ENCODE assay signal across 9 mouse cellular contexts in the genomic region with DNA sequence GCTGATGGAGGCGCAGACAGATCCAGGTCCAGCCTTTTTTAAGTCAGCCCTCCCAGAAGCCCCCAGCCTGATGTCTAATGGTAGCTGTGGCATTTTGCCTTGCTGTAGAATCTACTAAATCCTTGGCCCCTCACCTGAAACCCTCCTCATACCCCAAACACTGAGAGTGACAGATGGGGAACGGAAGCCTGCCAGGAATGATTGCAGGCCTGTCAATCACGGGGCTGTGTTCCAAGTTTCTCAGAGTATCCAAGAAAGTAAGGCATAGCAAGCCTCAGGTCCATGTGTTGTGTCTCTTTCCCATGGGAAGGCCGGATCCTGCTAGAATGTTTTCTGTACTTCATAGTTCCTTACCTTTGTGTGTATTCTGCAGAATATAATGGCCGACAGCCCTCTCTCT. TPM values are rescaled to one million over a fixed set of nuclear protein-coding genes. Genes with fewer than 3 reads are reported as not detected.
DNase-seq lines count a peak whose midpoint lies in the region; ATAC-seq and TF ChIP-seq lines count a peak whose summit lies in the region.
"Had no signal": no experiment of that assay in that cellular context is flagged by ENCODE, and none has a peak within 500 bp of the region (broad histone marks: within the 10 kb centered on the region; RNA-seq: fewer than 3 reads in every experiment).

No protein-coding gene starts in this region.

- 70% methylated on average over 5 of the region's 5 CpGs for WGBS in heart, embryonic 14.5 days
- 65% methylated on average over 5 of the region's 5 CpGs for WGBS in forebrain, embryonic 11.5 days
- 65% methylated on average over 5 of the region's 5 CpGs for WGBS in liver, embryonic 13.5 days (ENCODE audit: insufficient replicate concordance)

- H3K4me2 ChIP-seq in heart, embryonic 14.5 days (ENCODE audit: low read length): peak overlapping the region; percentile 96; the same call in 1 of the 2 replicates
- peak overlapping the region; percentile 98 for H3K4me2 ChIP-seq in forebrain, embryonic 11.5 days (ENCODE audit: low read depth, low read length, severe bottlenecking)
- peak overlapping the region; percentile 89 for H3K4me2 ChIP-seq in liver, embryonic 13.5 days

- no peak for DNase-seq in heart, adult 18-20 months
- DNase-seq in ES-E14 (ENCODE audit: low read depth, low spot score): no peak
- no peak for DNase-seq in forebrain, embryonic 11.5 days (ENCODE audit: low spot score)
- DNase-seq in liver, embryonic 13.5 days: no peak
- DNase-seq in embryo, embryonic 11 days: no peak
- DNase-seq in kidney, postnatal 10 days: no peak
- DNase-seq in right cerebral cortex, adult 18-20 months: no peak
- DNase-seq: adrenal gland, postnatal 36 days had no signal

- no peak overlapping the region for H3K4me3 ChIP-seq in heart, embryonic 14.5 days (ENCODE audit: control insufficient read depth in 1 of 2, insufficient read depth in 1 of 2, low read depth in 1 of 2, low read length in 2 of 2)
- peak overlapping the region in 1 of 2 experiments; percentile 87; a peak in 2 of 4 replicates for H3K4me3 ChIP-seq in ES-E14 (ENCODE audit: insufficient read depth in 1 of 2, low read depth in 1 of 2, low read length in 2 of 2, poor library complexity in 1 of 2, severe bottlenecking in 1 of 2)
- no peak overlapping the region for H3K4me3 ChIP-seq in forebrain, embryonic 11.5 days (ENCODE audit: low read depth, low read length)
- no peak overlapping the region for H3K4me3 ChIP-seq in liver, embryonic 13.5 days (replicated peaks)

- ATAC-seq in heart, embryonic 14.5 days (ENCODE audit: insufficient number of reproducible peaks, insufficient read depth, low FRiP score, low read depth): no peak
- no peak for ATAC-seq in forebrain, embryonic 11.5 days (replicated peaks; ENCODE audit: low FRiP score)
- ATAC-seq in liver, embryonic 13.5 days (ENCODE audit: low read depth): no peak

- H3K27ac ChIP-seq in heart, embryonic 14.5 days (replicated peaks in 1 of 2; ENCODE audit: control insufficient read depth in 1 of 2, insufficient read depth in 1 of 2, low read depth in 2 of 2, low read length in 2 of 2): no peak overlapping the region
- H3K27ac ChIP-seq in ES-E14 (ENCODE audit: insufficient read depth, low read depth, low read length, poor library complexity, severe bottlenecking): no peak overlapping the region
- H3K27ac ChIP-seq in forebrain, embryonic 11.5 days (ENCODE audit: low read depth, low read length): no peak overlapping the region
- no peak overlapping the region for H3K27ac ChIP-seq in liver, embryonic 13.5 days

- H3K36me3 ChIP-seq in heart, embryonic 14.5 days (ENCODE audit: control insufficient read depth, insufficient read depth, low read length): peaks cover 7% of the 10 kb centered on the region; the same call in 1 of the 2 replicates
- peaks cover 2% of the 10 kb centered on the region; the same call in 1 of the 2 replicates for H3K36me3 ChIP-seq in ES-E14 (ENCODE audit: control insufficient read depth, insufficient read depth, low read length, poor library complexity, severe bottlenecking)
- no peaks in the 10 kb centered on the region for H3K36me3 ChIP-seq in forebrain, embryonic 11.5 days (ENCODE audit: control insufficient read depth, insufficient read depth, low read length)
- H3K36me3 ChIP-seq in liver, embryonic 13.5 days: peaks cover 8% of the 10 kb centered on the region; the same call in 1 of the 2 replicates

- H3K4me1 ChIP-seq in heart, embryonic 14.5 days (ENCODE audit: control insufficient read depth in 2 of 2, insufficient read depth in 2 of 2, low read length in 2 of 2): peaks cover 12 to 22% of the 10 kb centered on the region in 2 experiments
- H3K4me1 ChIP-seq in ES-E14 (ENCODE audit: control insufficient read depth in 2 of 2, insufficient read depth in 2 of 2, low read length in 2 of 2, poor library complexity in 1 of 2): peaks cover 3 to 19% of the 10 kb centered on the region in 2 experiments; a peak in 2 of 4 replicates
- peaks cover 15% of the 10 kb centered on the region; the same call in 1 of the 2 replicates for H3K4me1 ChIP-seq in forebrain, embryonic 11.5 days (replicated peaks; ENCODE audit: control insufficient read depth, insufficient read depth, low read length)
- peaks cover 49% of the 10 kb centered on the region for H3K4me1 ChIP-seq in liver, embryonic 13.5 days (replicated peaks)

- in situ Hi-C loops in ES-E14 (cut with MboI; ENCODE audit: low sequenced_read_pairs in 2 of 2, unreplicated experiment in 2 of 2): no loop called here

- H3K9ac ChIP-seq in heart, embryonic 14.5 days (ENCODE audit: low read length): no peak overlapping the region; the same call in 1 of the 2 replicates
- H3K9ac ChIP-seq in ES-E14 (ENCODE audit: insufficient read depth, low read depth, low read length, poor library complexity, severe bottlenecking): peak overlapping the region; percentile 79; the same call in 1 of the 2 replicates
- H3K9ac ChIP-seq in forebrain, embryonic 11.5 days (ENCODE audit: low read length): peak overlapping the region; percentile 88; the same call in 1 of the 2 replicates
- H3K9ac ChIP-seq in liver, embryonic 13.5 days: no peak overlapping the region

- no peaks in the 10 kb centered on the region for H3K27me3 ChIP-seq in heart, embryonic 14.5 days (ENCODE audit: control insufficient read depth, insufficient read depth, low read length)
- no peaks in the 10 kb centered on the region; the same call in none of the 2 replicates for H3K27me3 ChIP-seq in forebrain, embryonic 11.5 days (ENCODE audit: control insufficient read depth, insufficient read depth, low read length)
- H3K27me3 ChIP-seq in liver, embryonic 13.5 days: peaks cover 17% of the 10 kb centered on the region

- H3K9me3 ChIP-seq in heart, embryonic 14.5 days (ENCODE audit: control insufficient read depth, low read length): no peaks in the 10 kb centered on the region
- H3K9me3 ChIP-seq in ES-E14 (ENCODE audit: control insufficient read depth, insufficient read depth, low read depth, low read length): no peaks in the 10 kb centered on the region
- no peaks in the 10 kb centered on the region for H3K9me3 ChIP-seq in forebrain, embryonic 11.5 days (ENCODE audit: control insufficient read depth, low read length)
- H3K9me3 ChIP-seq in liver, embryonic 13.5 days (replicated peaks): no peaks in the 10 kb centered on the region

TF ChIP-seq in ES-E14, 5 proteins besides CTCF, POLR2A, EP300 and RAD21:
- TF ChIP-seq CHD2 (IDR thresholded peaks at IDR 0.05; ENCODE audit: low read depth, low read length) (no peak), HCFC1 (IDR thresholded peaks at IDR 0.05; ENCODE audit: borderline replicate concordance, insufficient read depth, low read length) (no peak), MAFK (IDR thresholded peaks at IDR 0.05; ENCODE audit: insufficient read depth, low read depth, low read length) (no peak), ZC3H11A (IDR thresholded peaks at IDR 0.05; ENCODE audit: borderline replicate concordance, low read depth, low read length) (no peak), ZNF384 (IDR thresholded peaks at IDR 0.05; ENCODE audit: low read depth, low read length) (no peak)

RNA-seq across cellular contexts. Expression of gene Klhl42, which starts 1.0 kb away (rescaled TPM):
- 6.3 and 6.7 TPM in 2 replicates for polyA plus RNA-seq in heart, embryonic 14.5 days (2014; fragmentation: Nextera tagmentation; extraction: Ambion mirVana)
- total RNA-seq in heart, adult 18-20 months (2021): 1 to 10 TPM; 4.2 to 5.0 TPM
- total RNA-seq in ES-E14 (2012; rRNA removed): 9.1 and 16.4 TPM in 2 replicates
- polyA plus RNA-seq in forebrain, embryonic 11.5 days (2014; fragmentation: Nextera tagmentation; extraction: Ambion mirVana): 8.4 and 9.0 TPM in 2 replicates
- polyA plus RNA-seq in liver, embryonic 13.5 days (2015; fragmentation: Nextera tagmentation; extraction: Ambion mirVana): 1.7 and 2.0 TPM in 2 replicates

RNA-seq across cellular contexts. Expression of gene Mansc4, which starts 3.4 kb away (rescaled TPM):
- 0.24 TPM in 2 replicates for polyA plus RNA-seq in heart, embryonic 14.5 days (2014; fragmentation: Nextera tagmentation; extraction: Ambion mirVana)
- not detected for total RNA-seq in heart, adult 18-20 months (2021)
- 0.80 and 1.5 TPM in 2 replicates for total RNA-seq in ES-E14 (2012; rRNA removed)
- 0.72 and 1.1 TPM in 2 replicates for polyA plus RNA-seq in forebrain, embryonic 11.5 days (2014; fragmentation: Nextera tagmentation; extraction: Ambion mirVana)
- not detected in 2 replicates for polyA plus RNA-seq in liver, embryonic 13.5 days (2015; fragmentation: Nextera tagmentation; extraction: Ambion mirVana)

RNA-seq across cellular contexts. Expression of gene Mrps35, which starts 47.6 kb away (rescaled TPM):
- 146 and 153 TPM in 2 replicates for polyA plus RNA-seq in heart, embryonic 14.5 days (2014; fragmentation: Nextera tagmentation; extraction: Ambion mirVana)
- total RNA-seq in heart, adult 18-20 months (2021): 100 to 1,000 TPM; 170 to 189 TPM
- 63.4 and 74.7 TPM in 2 replicates for total RNA-seq in ES-E14 (2012; rRNA removed)
- 104 and 108 TPM in 2 replicates for polyA plus RNA-seq in forebrain, embryonic 11.5 days (2014; fragmentation: Nextera tagmentation; extraction: Ambion mirVana)
- 69.5 and 75.8 TPM in 2 replicates for polyA plus RNA-seq in liver, embryonic 13.5 days (2015; fragmentation: Nextera tagmentation; extraction: Ambion mirVana)

RNA-seq across cellular contexts. Expression of gene Rep15, which starts 57.8 kb away (rescaled TPM):
- 1.3 and 1.9 TPM in 2 replicates for polyA plus RNA-seq in heart, embryonic 14.5 days (2014; fragmentation: Nextera tagmentation; extraction: Ambion mirVana)
- 1 to 10 TPM in 1 of 2 experiments, under 1 TPM in 1; 0.95 to 1.2 TPM for total RNA-seq in heart, adult 18-20 months (2021)
- total RNA-seq in ES-E14 (2012; rRNA removed): 0.80 and 1.6 TPM in 2 replicates
- 1.3 and 1.5 TPM in 2 replicates for polyA plus RNA-seq in forebrain, embryonic 11.5 days (2014; fragmentation: Nextera tagmentation; extraction: Ambion mirVana)
- polyA plus RNA-seq in liver, embryonic 13.5 days (2015; fragmentation: Nextera tagmentation; extraction: Ambion mirVana): 0.46 and 0.48 TPM in 2 replicates

Comparison
In these comparisons a context has a peak if more than half of its experiments do, and no peak if none do; other contexts are left out.
1. H3K9ac ChIP-seq: peak in ES-E14 (single experiment) and forebrain, embryonic 11.5 days (single experiment); none in heart, embryonic 14.5 days (single experiment) and liver, embryonic 13.5 days (single experiment).
2. Peak in every context shown above with its lines, with median percentiles within 50 percentile points of each other: H3K4me2 ChIP-seq.